Mouse (Mus musculus): ENCODE data around the gene Elmo2. TPM values are rescaled to one million over a fixed set of nuclear protein-coding genes. Genes with fewer than 3 reads are reported as not detected.

Gene Elmo2
- total and polyA plus RNA-seq, 3 experiments = 9.0 to 11.7 (median 10.1) TPM

- no peak for DNase-seq (ENCODE audit: extremely low read depth)
- H3K4me2 ChIP-seq (ENCODE audit: insufficient read depth, low read depth, poor library complexity, severe bottlenecking) = no peak overlapping the region
- H3K27me3 ChIP-seq (replicated peaks) = peaks cover 57% of the 10 kb centered on the region
- in situ Hi-C loops (cut with MboI; ENCODE audit: low pct_ligation_motif_present, low pct_unique_long_range_greater_than_20kb, low sequenced_read_pairs) (no loop called here), dilution Hi-C loops (cut with MboI; ENCODE audit: extremely low pct_ligation_motif_present, extremely low pct_unique_long_range_greater_than_20kb, low sequenced_read_pairs) (no loop called here)
- no peak overlapping the region for H3K4me3 ChIP-seq (replicated peaks in 1 of 3; ENCODE audit: low read depth in 2 of 3, low read length in 2 of 3, poor library complexity in 1 of 3)
- H3K9ac ChIP-seq (ENCODE audit: insufficient read depth, low read depth) = no peak overlapping the region
- peaks cover 10% of the 10 kb centered on the region for H3K9me3 ChIP-seq (replicated peaks; ENCODE audit: low read length)
- no peaks in the 10 kb centered on the region for H3K79me2 ChIP-seq (replicated peaks; ENCODE audit: control insufficient read depth, extremely low read depth, insufficient read depth, poor library complexity, severe bottlenecking)
- no peak overlapping the region for H3K27ac ChIP-seq (ENCODE audit: insufficient read depth, low read depth)
- TF ChIP-seq CTCF (conservative IDR thresholded peaks at IDR 0.05 in 1 of 2, IDR thresholded peaks at IDR 0.05 in 1 of 2; ENCODE audit: low read depth in 2 of 2, low read length in 2 of 2) (no peak), USF2 (conservative IDR thresholded peaks at IDR 0.05; ENCODE audit: low read depth, low read length) (no peak)
- H3K36me3 ChIP-seq (replicated peaks in 1 of 2; ENCODE audit: control insufficient read depth in 1 of 2, insufficient read depth in 1 of 2, low read length in 1 of 2) = no peaks in the 10 kb centered on the region
- no peaks in the 10 kb centered on the region for H3K4me1 ChIP-seq (ENCODE audit: control insufficient read depth in 1 of 2, insufficient read depth in 2 of 2)
Observed at GRCm38 (mm10) chr2:165376001-165376400, 49.7 kb upstream of the Elmo2 start.

DNA sequence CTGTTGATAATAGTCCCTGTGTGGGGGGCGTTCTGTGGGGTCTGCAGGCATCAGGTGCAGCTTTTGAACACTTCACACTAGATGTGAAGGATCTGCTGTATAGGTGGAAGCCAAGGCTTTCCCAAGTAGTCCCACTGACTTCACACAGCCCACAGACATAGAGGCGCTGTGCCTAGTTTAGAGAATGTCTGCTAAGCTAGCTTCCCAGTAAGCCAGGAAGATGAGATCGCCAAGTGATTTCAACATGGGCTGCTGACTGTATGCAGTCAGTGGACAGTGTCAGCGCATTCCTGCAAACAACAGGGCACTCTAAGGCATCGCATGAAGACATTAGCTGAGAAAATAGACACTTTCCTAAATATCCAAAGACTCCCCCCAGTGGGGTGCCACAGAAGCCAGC lies 49.2 kb upstream of the Elmo2 start:
- H3K27ac ChIP-seq (ENCODE audit: insufficient read depth, low read depth) = no peak overlapping the region
- H3K4me3 ChIP-seq (replicated peaks in 1 of 3; ENCODE audit: low read depth in 2 of 3, low read length in 2 of 3, poor library complexity in 1 of 3) = no peak overlapping the region
- dilution Hi-C loops (cut with MboI; ENCODE audit: extremely low pct_ligation_motif_present, extremely low pct_unique_long_range_greater_than_20kb, low sequenced_read_pairs) = no loop called here
- no peak overlapping the region for H3K4me2 ChIP-seq (ENCODE audit: insufficient read depth, low read depth, poor library complexity, severe bottlenecking)
- DNase-seq (ENCODE audit: extremely low read depth) = no peak
- no peak overlapping the region for H3K9ac ChIP-seq (ENCODE audit: insufficient read depth, low read depth)
- H3K36me3 ChIP-seq (replicated peaks in 1 of 2; ENCODE audit: control insufficient read depth in 1 of 2, insufficient read depth in 1 of 2, low read length in 1 of 2) = no peaks in the 10 kb centered on the region
- TF ChIP-seq IRF4 (IDR thresholded peaks at IDR 0.05; ENCODE audit: low read depth, low read length) (no peak), PAX5 (IDR thresholded peaks at IDR 0.05; ENCODE audit: low read length) (no peak), SIN3A (IDR thresholded peaks at IDR 0.05; ENCODE audit: low read length) (no peak), ZMIZ1 (IDR thresholded peaks at IDR 0.05; ENCODE audit: low read depth, low read length) (no peak), GABPA (IDR thresholded peaks at IDR 0.05; ENCODE audit: insufficient replicate concordance, low read depth, low read length) (no peak), MAFK (IDR thresholded peaks at IDR 0.05; ENCODE audit: insufficient replicate concordance, low read length) (no peak), NELFE (IDR thresholded peaks at IDR 0.05; ENCODE audit: low read depth, low read length) (no peak), CHD2 (IDR thresholded peaks at IDR 0.05; ENCODE audit: low read length) (no peak), ELF1 (IDR thresholded peaks at IDR 0.05; ENCODE audit: low read depth, low read length) (no peak), CTCF (conservative IDR thresholded peaks at IDR 0.05 in 1 of 2, IDR thresholded peaks at IDR 0.05 in 1 of 2; ENCODE audit: low read depth in 2 of 2, low read length in 2 of 2) (no peak), SMC3 (IDR thresholded peaks at IDR 0.05; ENCODE audit: low read depth, low read length) (no peak)
- H3K9me3 ChIP-seq (replicated peaks; ENCODE audit: low read length) = peaks cover 5% of the 10 kb centered on the region
- no peaks in the 10 kb centered on the region for H3K79me2 ChIP-seq (replicated peaks; ENCODE audit: control insufficient read depth, extremely low read depth, insufficient read depth, poor library complexity, severe bottlenecking)
- H3K4me1 ChIP-seq (ENCODE audit: control insufficient read depth in 1 of 2, insufficient read depth in 2 of 2) = no peaks in the 10 kb centered on the region
- in situ Hi-C loops (cut with MboI; ENCODE audit: low pct_ligation_motif_present, low pct_unique_long_range_greater_than_20kb, low sequenced_read_pairs) = no loop called here
- H3K27me3 ChIP-seq (replicated peaks) = peaks cover 61% of the 10 kb centered on the region

GRCm38 (mm10) chr2:165371066-165371465 lies 44.8 kb upstream of the Elmo2 start:
- no peaks in the 10 kb centered on the region for H3K36me3 ChIP-seq (replicated peaks in 1 of 2; ENCODE audit: control insufficient read depth in 1 of 2, insufficient read depth in 1 of 2, low read length in 1 of 2)
- DNase-seq (ENCODE audit: extremely low read depth) = peak; percentile 15
- 0 out of 2 replicates have a peak overlapping the region, but pooled peaks have one; percentile 7 for H3K9ac ChIP-seq (ENCODE audit: insufficient read depth, low read depth)
- dilution Hi-C loops (cut with MboI; ENCODE audit: extremely low pct_ligation_motif_present, extremely low pct_unique_long_range_greater_than_20kb, low sequenced_read_pairs) (no loop called here), in situ Hi-C loops (cut with MboI; ENCODE audit: low pct_ligation_motif_present, low pct_unique_long_range_greater_than_20kb, low sequenced_read_pairs) (no loop called here)
- H3K27ac ChIP-seq (ENCODE audit: insufficient read depth, low read depth) = no peak overlapping the region
- H3K9me3 ChIP-seq (replicated peaks; ENCODE audit: low read length) = no peaks in the 10 kb centered on the region
- no peaks in the 10 kb centered on the region for H3K79me2 ChIP-seq (replicated peaks; ENCODE audit: control insufficient read depth, extremely low read depth, insufficient read depth, poor library complexity, severe bottlenecking)
- peaks cover 3 to 4% of the 10 kb centered on the region in 2 experiments; a peak in 1 of 4 replicates for H3K4me1 ChIP-seq (ENCODE audit: control insufficient read depth in 1 of 2, insufficient read depth in 2 of 2)
- H3K4me3 ChIP-seq (replicated peaks in 1 of 3; ENCODE audit: low read depth in 2 of 3, low read length in 2 of 3, poor library complexity in 1 of 3) = peak overlapping the region in 2 of 3 experiments; percentile 32 to 54
- peak overlapping the region; percentile 2; the same call in 1 of the 2 replicates for H3K4me2 ChIP-seq (ENCODE audit: insufficient read depth, low read depth, poor library complexity, severe bottlenecking)
- H3K27me3 ChIP-seq (replicated peaks) = peaks cover 61% of the 10 kb centered on the region
- TF ChIP-seq POLR2A (IDR thresholded peaks at IDR 0.05; ENCODE audit: low read depth, low read length) (peak; percentile 62), MYC (IDR thresholded peaks at IDR 0.05; ENCODE audit: low read depth, low read length) (no peak), NRF1 (IDR thresholded peaks at IDR 0.05; ENCODE audit: low read depth, low read length) (no peak), ZKSCAN1 (IDR thresholded peaks at IDR 0.05; ENCODE audit: borderline replicate concordance, low read depth, low read length) (no peak), CHD2 (IDR thresholded peaks at IDR 0.05; ENCODE audit: low read length) (peak; percentile 49; the same call in 1 of the 2 replicates), BHLHE40 (IDR thresholded peaks at IDR 0.05; ENCODE audit: low read depth, low read length) (no peak), ZC3H11A (IDR thresholded peaks at IDR 0.05; ENCODE audit: low read depth, low read length) (no peak), HCFC1 (IDR thresholded peaks at IDR 0.05; ENCODE audit: low read depth, low read length) (no peak), USF1 (IDR thresholded peaks at IDR 0.05; ENCODE audit: low read depth, low read length) (no peak), IRF4 (IDR thresholded peaks at IDR 0.05; ENCODE audit: low read depth, low read length) (no peak), MXI1 (IDR thresholded peaks at IDR 0.05; ENCODE audit: low read depth, low read length) (no peak), E2F4 (IDR thresholded peaks at IDR 0.05; ENCODE audit: insufficient replicate concordance, low read depth, low read length) (no peak), JUND (conservative IDR thresholded peaks at IDR 0.05; ENCODE audit: low read depth, low read length) (no peak), ETS1 (conservative IDR thresholded peaks at IDR 0.05; ENCODE audit: low read depth, low read length) (no peak), TCF12 (IDR thresholded peaks at IDR 0.05; ENCODE audit: low read depth, low read length) (0 out of 2 replicates have a peak, but pooled peaks have one; percentile 29), UBTF (IDR thresholded peaks at IDR 0.05; ENCODE audit: low read depth, low read length) (no peak), PAX5 (IDR thresholded peaks at IDR 0.05; ENCODE audit: low read length) (no peak), RAD21 (IDR thresholded peaks at IDR 0.05; ENCODE audit: low read depth, low read length) (no peak)
